Mouse (Mus musculus) ES-E14 (cell line): ENCODE measurements around the gene Dexi.

Experiments used
- CHD2 ChIP-seq: IDR thresholded peaks from 2 replicates; pipeline ENCODE4 v1.6.1; 2014; ENCODE audit warnings: mild to moderate bottlenecking, low read depth, low read length, inconsistent platforms
- HCFC1 ChIP-seq: IDR thresholded peaks from 2 replicates; pipeline ENCODE4 v1.6.1; 2012; ENCODE audit warnings: low read length, inconsistent platforms, borderline replicate concordance; ENCODE audit not compliant: insufficient read depth
- MAFK ChIP-seq: IDR thresholded peaks from 2 replicates; pipeline ENCODE4 v1.6.1; 2014; ENCODE audit warnings: mild to moderate bottlenecking, low read depth, low read length, inconsistent platforms; ENCODE audit not compliant: insufficient read depth
- ZC3H11A ChIP-seq: IDR thresholded peaks from 2 replicates; pipeline ENCODE4 v1.6.1; 2012; ENCODE audit warnings: low read depth, mild to moderate bottlenecking, inconsistent platforms, low read length, borderline replicate concordance
- ZNF384 ChIP-seq: IDR thresholded peaks from 2 replicates; pipeline ENCODE4 v1.6.1; 2012; ENCODE audit warnings: low read depth, low read length, inconsistent platforms

DNA sequence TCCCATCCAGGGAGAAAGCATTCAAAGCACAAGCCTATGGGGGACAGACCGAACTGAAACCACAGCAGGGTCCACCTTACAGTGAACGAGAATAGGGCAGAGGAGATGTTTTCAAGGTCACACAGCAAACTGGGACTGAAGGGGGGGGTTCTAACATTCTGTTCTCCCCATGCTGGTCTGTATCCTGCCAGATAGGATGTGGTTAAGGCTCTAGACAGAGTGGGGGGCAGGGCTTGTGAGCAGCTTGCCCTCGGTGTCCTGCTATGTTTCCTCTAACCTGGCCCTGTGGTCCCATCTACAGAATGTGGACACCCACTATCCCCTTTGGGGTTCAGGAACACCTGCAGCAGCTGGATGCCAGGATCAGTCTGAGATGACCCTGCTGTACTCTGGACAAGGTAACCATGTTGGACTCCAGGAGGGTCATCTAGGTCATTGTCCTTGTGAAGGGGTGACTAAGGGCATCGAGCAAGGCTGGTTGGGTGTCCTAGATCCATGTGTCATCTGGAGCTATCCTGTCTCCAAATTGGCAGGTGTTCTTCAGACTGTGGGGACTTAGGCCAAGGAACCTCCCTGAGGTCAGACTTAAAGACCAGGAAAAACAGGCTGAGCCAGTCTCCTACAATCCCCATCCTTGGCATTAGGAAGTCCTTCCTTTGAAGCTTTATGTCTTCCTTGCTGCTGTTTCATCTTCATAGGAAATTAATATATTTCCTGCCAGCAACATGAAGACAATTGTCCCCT, 17.8 kb downstream of the Dexi start:
- TF ChIP-seq CHD2 (no peak), HCFC1 (no peak), MAFK (no peak), ZNF384 (no peak), ZC3H11A (no peak)
